Mouse (Mus musculus): Measurements from ENCODE around the gene P2ry14. TPM values are rescaled to one million over a fixed set of nuclear protein-coding genes. Genes with fewer than 3 reads are reported as not detected.
"Not testable (repeated sequence)": the region's sequence is repeated elsewhere in the genome, so short reads cannot be mapped to it uniquely, and the experiment has no call there.

The P2ry14 gene
- polyA plus RNA-seq, 2 experiments: 2.5 to 4.1 TPM

- H3K4me3 ChIP-seq (ENCODE audit: insufficient read depth in 1 of 2, low read depth in 2 of 2, low read length in 2 of 2): no peak overlapping the region
- no peak for DNase-seq (ENCODE audit: low read depth in 3 of 3, low spot score in 3 of 3)
- TF ChIP-seq CTCF (IDR thresholded peaks at IDR 0.05; ENCODE audit: low read depth): peak; percentile 24; the same call in 1 of the 2 replicates
- TF ChIP-seq EP300 (IDR thresholded peaks at IDR 0.05; ENCODE audit: low read depth): no peak
- H3K27ac ChIP-seq: no peak overlapping the region
- H3K27me3 ChIP-seq (ENCODE audit: control insufficient read depth, insufficient read depth, low read length): no peaks in the 10 kb centered on the region
- no peaks in the 10 kb centered on the region for H3K36me3 ChIP-seq (replicated peaks; ENCODE audit: control insufficient read depth, insufficient read depth, low read depth)
- no peak overlapping the region for H3K9ac ChIP-seq (replicated peaks)
- H3K9me3 ChIP-seq (ENCODE audit: control insufficient read depth, low read length): no peaks in the 10 kb centered on the region
- ATAC-seq (ENCODE audit: insufficient read depth): no peak
- WGBS (ENCODE audit: insufficient replicate concordance): 37% methylated on average over 4 of the region's 4 CpGs
- H3K4me1 ChIP-seq (replicated peaks; ENCODE audit: control insufficient read depth in 2 of 2, insufficient read depth in 2 of 2, low read length in 1 of 2): no peaks in the 10 kb centered on the region
- H3K4me2 ChIP-seq (ENCODE audit: low read depth): no peak overlapping the region
Measured at GRCm38 (mm10) chr3:59077278-59077677, 76.1 kb downstream of the P2ry14 start.

DNA sequence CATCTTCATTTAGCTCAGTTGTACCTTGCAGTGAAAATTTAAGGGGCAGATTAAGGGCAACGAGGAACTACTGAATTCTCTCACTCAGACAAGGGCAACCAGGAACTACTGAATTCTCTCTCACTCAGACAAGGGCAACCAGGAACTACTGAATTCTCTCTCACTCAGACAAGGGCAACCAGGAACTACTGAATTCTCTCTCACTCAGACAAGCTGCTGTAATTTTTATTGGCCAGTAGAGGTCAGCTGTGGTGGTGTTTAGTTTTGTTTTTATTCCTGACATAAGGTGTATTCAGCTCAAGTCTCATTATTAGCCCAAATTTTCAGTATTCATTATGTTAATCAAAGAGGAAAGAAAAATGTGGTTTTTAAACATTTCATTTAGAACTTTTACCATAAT, 84.3 kb downstream of the P2ry14 start:
- ATAC-seq (ENCODE audit: insufficient read depth); H3K27ac ChIP-seq; H3K4me2 ChIP-seq (ENCODE audit: low read depth); H3K9ac ChIP-seq (replicated peaks); DNase-seq (ENCODE audit: low read depth in 3 of 3, low spot score in 3 of 3); H3K4me1 ChIP-seq (replicated peaks; ENCODE audit: control insufficient read depth in 2 of 2, insufficient read depth in 2 of 2, low read length in 1 of 2); H3K4me3 ChIP-seq (ENCODE audit: insufficient read depth in 1 of 2, low read depth in 2 of 2, low read length in 2 of 2); H3K27me3 ChIP-seq (ENCODE audit: control insufficient read depth, insufficient read depth, low read length); H3K36me3 ChIP-seq (replicated peaks; ENCODE audit: control insufficient read depth, insufficient read depth, low read depth); H3K9me3 ChIP-seq (ENCODE audit: control insufficient read depth, low read length): not testable (repeated sequence)
- WGBS (ENCODE audit: insufficient replicate concordance): 12% methylated on average over 1 of the region's 1 CpGs
- 0 out of 2 replicates have a peak, but pooled peaks have one; percentile 11 for TF ChIP-seq CTCF (IDR thresholded peaks at IDR 0.05; ENCODE audit: low read depth)

- Histone ChIP-seq H3K4me2 (ENCODE audit: low read depth) (no peak overlapping the region), H3K4me3 (ENCODE audit: insufficient read depth in 1 of 2, low read depth in 2 of 2, low read length in 2 of 2) (no peak overlapping the region), H3K27ac (no peak overlapping the region), H3K4me1 (replicated peaks; ENCODE audit: control insufficient read depth in 2 of 2, insufficient read depth in 2 of 2, low read length in 1 of 2) (peaks cover 11 to 16% of the 10 kb centered on the region in 2 experiments), H3K9me3 (ENCODE audit: control insufficient read depth, low read length) (no peaks in the 10 kb centered on the region), H3K36me3 (replicated peaks; ENCODE audit: control insufficient read depth, insufficient read depth, low read depth) (no peaks in the 10 kb centered on the region), H3K27me3 (ENCODE audit: control insufficient read depth, insufficient read depth, low read length) (no peaks in the 10 kb centered on the region), H3K9ac (replicated peaks) (no peak overlapping the region)
- TF ChIP-seq CTCF (IDR thresholded peaks at IDR 0.05; ENCODE audit: low read depth) (no peak), EP300 (IDR thresholded peaks at IDR 0.05; ENCODE audit: low read depth) (no peak)
- DNase-seq (ENCODE audit: low read depth in 3 of 3, low spot score in 3 of 3) (no peak), ATAC-seq (ENCODE audit: insufficient read depth) (no peak)
- WGBS (ENCODE audit: insufficient replicate concordance): 75% methylated on average over 8 of the region's 8 CpGs
Measured at GRCm38 (mm10) chr3:59066558-59067294, 86.7 kb downstream of the P2ry14 start.

DNA sequence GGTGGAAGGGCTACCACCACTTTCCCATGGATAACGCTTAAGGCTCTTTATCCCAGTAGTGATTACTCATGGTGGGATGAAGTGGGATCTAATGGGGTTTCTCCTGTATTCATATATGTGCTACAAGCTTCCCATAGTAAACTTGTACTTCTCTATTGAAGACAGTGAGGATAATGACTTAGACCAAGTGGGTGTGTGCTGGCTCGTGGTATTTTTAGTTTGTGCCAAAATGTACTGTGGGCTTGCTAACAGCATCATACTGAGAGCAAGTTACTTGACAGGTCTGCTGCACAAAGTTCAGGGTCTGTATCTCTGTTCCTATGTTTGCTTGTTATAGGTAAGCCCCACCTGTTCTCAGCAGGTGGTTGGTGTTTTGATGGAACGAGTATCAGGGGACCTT, 87.5 kb downstream of the P2ry14 start:
- Histone ChIP-seq H3K4me3 (ENCODE audit: insufficient read depth in 1 of 2, low read depth in 2 of 2, low read length in 2 of 2) (no peak overlapping the region), H3K27me3 (ENCODE audit: control insufficient read depth, insufficient read depth, low read length) (no peaks in the 10 kb centered on the region), H3K4me2 (ENCODE audit: low read depth) (no peak overlapping the region), H3K4me1 (replicated peaks; ENCODE audit: control insufficient read depth in 2 of 2, insufficient read depth in 2 of 2, low read length in 1 of 2) (peaks cover 11 to 16% of the 10 kb centered on the region in 2 experiments), H3K36me3 (replicated peaks; ENCODE audit: control insufficient read depth, insufficient read depth, low read depth) (no peaks in the 10 kb centered on the region), H3K9me3 (ENCODE audit: control insufficient read depth, low read length) (no peaks in the 10 kb centered on the region), H3K27ac (no peak overlapping the region), H3K9ac (replicated peaks) (no peak overlapping the region)
- no peak for ATAC-seq (ENCODE audit: insufficient read depth)
- no peak for TF ChIP-seq EP300 (IDR thresholded peaks at IDR 0.05; ENCODE audit: low read depth)
- TF ChIP-seq CTCF (IDR thresholded peaks at IDR 0.05; ENCODE audit: low read depth): no peak
- no peak for DNase-seq (ENCODE audit: low read depth in 3 of 3, low spot score in 3 of 3)
- WGBS (ENCODE audit: insufficient replicate concordance): 69% methylated on average over 3 of the region's 3 CpGs

Other genes starting within 250 kb of the P2ry14 start
- gene Med12l, start 147.8 kb downstream of the P2ry14 start, polyA plus RNA-seq (2012; rRNA removed): 0.57 TPM in 2 replicates
- gene Med12l, start 147.8 kb downstream of the P2ry14 start, polyA plus RNA-seq (2014; fragmentation: Nextera tagmentation; extraction: Ambion mirVana): 0.51 and 0.63 TPM in 2 replicates
- 0.25 and 0.32 TPM in 2 replicates for gene Gpr171, start 51.8 kb downstream of the P2ry14 start, polyA plus RNA-seq (2012; rRNA removed)
- gene Gpr171, start 51.8 kb downstream of the P2ry14 start, polyA plus RNA-seq (2014; fragmentation: Nextera tagmentation; extraction: Ambion mirVana): 0.67 and 1.0 TPM in 2 replicates
- gene Gpr87, start 41.5 kb upstream of the P2ry14 start, polyA plus RNA-seq (2012; rRNA removed): not detected in 2 replicates
- not detected in 2 replicates for gene Gpr87, start 41.5 kb upstream of the P2ry14 start, polyA plus RNA-seq (2014; fragmentation: Nextera tagmentation; extraction: Ambion mirVana)
- gene P2ry13, start 57.3 kb upstream of the P2ry14 start, polyA plus RNA-seq (2012; rRNA removed): 2.0 TPM in 2 replicates
- 2.8 and 3.0 TPM in 2 replicates for gene P2ry13, start 57.3 kb upstream of the P2ry14 start, polyA plus RNA-seq (2014; fragmentation: Nextera tagmentation; extraction: Ambion mirVana)
- 1.1 and 1.2 TPM in 2 replicates for gene P2ry12, start 109.3 kb upstream of the P2ry14 start, polyA plus RNA-seq (2012; rRNA removed)
- gene P2ry12, start 109.3 kb upstream of the P2ry14 start, polyA plus RNA-seq (2014; fragmentation: Nextera tagmentation; extraction: Ambion mirVana): 1.9 and 2.5 TPM in 2 replicates
- gene Igsf10, start 190.8 kb upstream of the P2ry14 start, polyA plus RNA-seq (2012; rRNA removed): 0.18 and 0.26 TPM in 2 replicates
- 0.28 and 0.38 TPM in 2 replicates for gene Igsf10, start 190.8 kb upstream of the P2ry14 start, polyA plus RNA-seq (2014; fragmentation: Nextera tagmentation; extraction: Ambion mirVana)

Measured in liver, embryonic 14.5 days (tissue).